Mouse (Mus musculus): ENCODE measurements around the gene Fam219a.

DNA sequence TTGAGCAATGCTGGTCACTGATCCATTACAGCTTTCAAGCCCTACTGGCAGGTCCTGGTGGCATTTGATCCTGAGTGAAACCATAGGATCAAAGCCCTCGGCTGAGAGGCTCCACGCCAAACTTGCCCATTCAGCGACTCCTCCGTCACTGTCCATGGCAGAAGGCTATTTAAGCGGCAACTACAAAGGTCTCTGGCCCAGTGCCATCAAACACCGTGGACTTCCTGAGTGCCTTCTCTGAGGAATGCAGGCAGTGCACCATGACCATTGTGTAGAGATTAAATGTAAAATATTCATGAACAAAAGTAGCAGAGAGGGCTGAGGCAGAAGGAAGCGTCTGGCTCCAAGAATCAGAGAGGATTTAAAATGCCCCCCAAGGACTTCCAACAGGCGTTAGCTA, 41.3 kb downstream of the Fam219a start:
- TF ChIP-seq POLR2A (IDR thresholded peaks at IDR 0.05; ENCODE audit: borderline replicate concordance, insufficient read depth, low read length) (no peak), CTCF (IDR thresholded peaks at IDR 0.05; ENCODE audit: borderline replicate concordance, insufficient read depth, low read depth, low read length) (no peak)

Measured in cerebellum, adult 2 months (tissue).